Mouse (Mus musculus) CH12.LX (cell line): ENCODE data around the gene Ankub1. TPM values are rescaled to one million over a fixed set of nuclear protein-coding genes. Genes with fewer than 3 reads are reported as not detected.

Experiments used
- DNase-seq: peaks from one replicate; pipeline ENCODE4 v3.0.0-alpha.2; 2013; ENCODE audit errors: extremely low read depth
- H3K27ac ChIP-seq: 2 replicates; pipeline ENCODE4 v1.5.1; 2012; ENCODE audit warnings: low read depth, mild to moderate bottlenecking, control low read depth, moderate library complexity; ENCODE audit not compliant: insufficient read depth
- H3K27me3 ChIP-seq: replicated peaks from 2 replicates; pipeline ENCODE3; 2012; ENCODE audit warnings: inconsistent platforms
- H3K36me3 ChIP-seq, 2 experiments: replicated peaks in 1 of 2; 2 replicates each; pipeline versions ENCODE3 to v1.6.1; 2012; ENCODE audit warnings: inconsistent platforms in 1 of 2, low read length in 1 of 2, mild to moderate bottlenecking in 1 of 2, mixed read lengths in 1 of 2, moderate library complexity in 1 of 2; ENCODE audit not compliant: control insufficient read depth in 1 of 2, insufficient read depth in 1 of 2
- H3K4me1 ChIP-seq, 2 experiments: 2 replicates each; pipeline ENCODE4 v1.6.1; 2012; ENCODE audit warnings: inconsistent platforms in 1 of 2, moderate library complexity in 1 of 2; ENCODE audit not compliant: insufficient read depth in 2 of 2, control insufficient read depth in 1 of 2
- H3K4me2 ChIP-seq: 2 replicates; pipeline ENCODE4 v1.6.1; 2012; ENCODE audit warnings: low read depth, mild to moderate bottlenecking, control low read depth; ENCODE audit not compliant: poor library complexity, insufficient read depth, severe bottlenecking
- H3K4me3 ChIP-seq, 3 experiments: fragments of 150-350 bp in 1 of 3; sonication (generic) in 1 of 3; replicated peaks in 1 of 3; 2 replicates each; pipeline versions ENCODE3 to v1.5.1; 2011 to 2012; ENCODE audit warnings: low read depth in 2 of 3, low read length in 2 of 3, mild to moderate bottlenecking in 2 of 3, moderate library complexity in 2 of 3, control low read depth in 1 of 3, improper control_type of control experiment in 1 of 3, inconsistent platforms in 1 of 3, mixed read lengths in 1 of 3; ENCODE audit not compliant: poor library complexity in 1 of 3
- H3K79me2 ChIP-seq: replicated peaks from 2 replicates; pipeline ENCODE4 v1.6.1; 2012; ENCODE audit warnings: mild to moderate bottlenecking, moderate library complexity; ENCODE audit not compliant: control insufficient read depth, poor library complexity, insufficient read depth, severe bottlenecking; ENCODE audit errors: extremely low read depth
- H3K9ac ChIP-seq: 2 replicates; pipeline ENCODE4 v1.6.1; 2012; ENCODE audit warnings: low read depth, mild to moderate bottlenecking, control low read depth, moderate library complexity; ENCODE audit not compliant: insufficient read depth
- H3K9me3 ChIP-seq: replicated peaks from 2 replicates; pipeline ENCODE3; 2012; ENCODE audit warnings: low read length, inconsistent platforms, mixed read lengths
- BHLHE40 ChIP-seq: IDR thresholded peaks from 2 replicates; pipeline ENCODE4 v1.6.1; 2011; ENCODE audit warnings: mild to moderate bottlenecking, low read depth, low read length, improper control_type of control experiment
- CHD1 ChIP-seq: IDR thresholded peaks from 2 replicates; pipeline ENCODE4 v1.6.1; 2012; ENCODE audit warnings: low read depth, low read length, improper control_type of control experiment, inconsistent platforms
- ELF1 ChIP-seq: IDR thresholded peaks from 2 replicates; pipeline ENCODE4 v1.6.1; 2014; ENCODE audit warnings: low read depth, mild to moderate bottlenecking, inconsistent platforms, low read length, improper control_type of control experiment
- ETS1 ChIP-seq: conservative IDR thresholded peaks from 2 replicates; pipeline ENCODE4 v1.6.1; 2012; ENCODE audit warnings: low read depth, mild to moderate bottlenecking, inconsistent platforms, low read length, improper control_type of control experiment, moderate library complexity
- GABPA ChIP-seq: IDR thresholded peaks from 2 replicates; pipeline ENCODE4 v1.6.1; 2012; ENCODE audit warnings: low read depth, low read length, improper control_type of control experiment, inconsistent platforms; ENCODE audit not compliant: insufficient replicate concordance
- HCFC1 ChIP-seq: IDR thresholded peaks from 2 replicates; pipeline ENCODE4 v1.6.1; 2012; ENCODE audit warnings: low read depth, mild to moderate bottlenecking, inconsistent platforms, low read length, improper control_type of control experiment
- IRF4 ChIP-seq: IDR thresholded peaks from 2 replicates; pipeline ENCODE4 v1.6.1; 2014; ENCODE audit warnings: low read depth, mild to moderate bottlenecking, inconsistent platforms, low read length, improper control_type of control experiment
- JUN ChIP-seq: IDR thresholded peaks from 2 replicates; pipeline ENCODE4 v1.6.1; 2011; ENCODE audit warnings: low read depth, mild to moderate bottlenecking, low read length, improper control_type of control experiment, moderate library complexity; ENCODE audit not compliant: insufficient read depth
- JUND ChIP-seq: conservative IDR thresholded peaks from 2 replicates; pipeline ENCODE4 v1.6.1; 2011; ENCODE audit warnings: low read depth, low read length, improper control_type of control experiment
- KAT2A ChIP-seq: IDR thresholded peaks from 2 replicates; pipeline ENCODE4 v1.6.1; 2012; ENCODE audit warnings: low read length, improper control_type of control experiment, inconsistent platforms; ENCODE audit not compliant: insufficient replicate concordance
- MAFK ChIP-seq: IDR thresholded peaks from 2 replicates; pipeline ENCODE4 v1.6.1; 2011; ENCODE audit warnings: low read length, improper control_type of control experiment; ENCODE audit not compliant: insufficient replicate concordance
- MEF2A ChIP-seq: IDR thresholded peaks from 2 replicates; pipeline ENCODE4 v1.6.1; 2014; ENCODE audit warnings: low read depth, mild to moderate bottlenecking, inconsistent platforms, low read length, improper control_type of control experiment, borderline replicate concordance
- MYC ChIP-seq: IDR thresholded peaks from 2 replicates; pipeline ENCODE4 v1.6.1; 2011; ENCODE audit warnings: low read depth, mild to moderate bottlenecking, improper control_type of control experiment, low read length
- NELFE ChIP-seq: IDR thresholded peaks from 2 replicates; pipeline ENCODE4 v1.6.1; 2011; ENCODE audit warnings: low read depth, low read length, improper control_type of control experiment
- NRF1 ChIP-seq: IDR thresholded peaks from 2 replicates; pipeline ENCODE4 v1.6.1; 2014; ENCODE audit warnings: low read depth, mild to moderate bottlenecking, inconsistent platforms, low read length, improper control_type of control experiment, moderate library complexity
- PAX5 ChIP-seq: IDR thresholded peaks from 2 replicates; pipeline ENCODE4 v1.6.1; 2012; ENCODE audit warnings: low read length, inconsistent platforms, mixed read lengths
- POLR2AphosphoS2 ChIP-seq: IDR thresholded peaks from 2 replicates; pipeline ENCODE4 v1.6.1; 2011; ENCODE audit warnings: low read depth, low read length, improper control_type of control experiment
- RAD21 ChIP-seq: IDR thresholded peaks from 2 replicates; pipeline ENCODE4 v1.6.1; 2011; ENCODE audit warnings: low read depth, mild to moderate bottlenecking, low read length, improper control_type of control experiment, moderate library complexity
- SMC3 ChIP-seq: IDR thresholded peaks from 2 replicates; pipeline ENCODE4 v1.6.1; 2011; ENCODE audit warnings: low read depth, low read length, improper control_type of control experiment
- TBP ChIP-seq: conservative IDR thresholded peaks from 2 replicates; pipeline ENCODE4 v1.6.1; 2011; ENCODE audit warnings: low read depth, low read length, improper control_type of control experiment
- TCF12 ChIP-seq: IDR thresholded peaks from 2 replicates; pipeline ENCODE4 v1.6.1; 2014; ENCODE audit warnings: low read depth, mild to moderate bottlenecking, inconsistent platforms, low read length, improper control_type of control experiment
- UBTF ChIP-seq: IDR thresholded peaks from 2 replicates; pipeline ENCODE4 v1.6.1; 2012; ENCODE audit warnings: low read depth, mild to moderate bottlenecking, inconsistent platforms, low read length, improper control_type of control experiment, moderate library complexity
- USF1 ChIP-seq: IDR thresholded peaks from 2 replicates; pipeline ENCODE4 v1.6.1; 2014; ENCODE audit warnings: low read depth, mild to moderate bottlenecking, inconsistent platforms, low read length, improper control_type of control experiment
- USF2 ChIP-seq: conservative IDR thresholded peaks from 2 replicates; pipeline ENCODE4 v1.6.1; 2011; ENCODE audit warnings: low read depth, low read length, improper control_type of control experiment
- ZC3H11A ChIP-seq: IDR thresholded peaks from 2 replicates; pipeline ENCODE4 v1.6.1; 2012; ENCODE audit warnings: low read depth, mild to moderate bottlenecking, inconsistent platforms, low read length, improper control_type of control experiment
- ZKSCAN1 ChIP-seq: IDR thresholded peaks from 2 replicates; pipeline ENCODE4 v1.6.1; 2012; ENCODE audit warnings: low read depth, inconsistent platforms, low read length, improper control_type of control experiment, borderline replicate concordance
- ZMIZ1 ChIP-seq: IDR thresholded peaks from 2 replicates; pipeline ENCODE4 v1.6.1; 2012; ENCODE audit warnings: low read depth, mild to moderate bottlenecking, inconsistent platforms, low read length, improper control_type of control experiment
- ZNF384 ChIP-seq: IDR thresholded peaks from 2 replicates; pipeline ENCODE4 v1.6.1; 2012; ENCODE audit warnings: low read depth, low read length, improper control_type of control experiment, inconsistent platforms
- dilution Hi-C: fragments of 300-500 bp; cut with MboI; formaldehyde crosslinking; loops from 2 replicates; pipeline ENCODE4 v1.14.3; 2020; ENCODE audit warnings: low sequenced_read_pairs; ENCODE audit not compliant: extremely low pct_unique_long_range_greater_than_20kb, extremely low pct_ligation_motif_present
- in situ Hi-C: fragments of 300-500 bp; cut with MboI; formaldehyde crosslinking; loops from 3 replicates; pipeline ENCODE4 v1.14.3; 2019; ENCODE audit warnings: low sequenced_read_pairs, low pct_ligation_motif_present, low pct_unique_long_range_greater_than_20kb, mixed read lengths
- polyA plus RNA-seq: library from polyadenylated mRNA; unstranded; fragments of >175 nt; gene quantifications from 2 replicates; pipeline ENCODE4 v1.2.1, GENCODE M21; 2012; ENCODE audit warnings: low read depth; ENCODE audit not compliant: insufficient read length
- total RNA-seq, 2 experiments: library from RNA; depleted of rRNA; stranded (reverse); fragments of 300-350 nt in 1 of 2; fragments of >200 nt in 1 of 2; gene quantifications; 2 replicates each; pipeline ENCODE4 v1.2.3; 2012 to 2014

The Ankub1 gene
- total and polyA plus RNA-seq, 3 experiments: 0.14 TPM; not detected in 2

DNA sequence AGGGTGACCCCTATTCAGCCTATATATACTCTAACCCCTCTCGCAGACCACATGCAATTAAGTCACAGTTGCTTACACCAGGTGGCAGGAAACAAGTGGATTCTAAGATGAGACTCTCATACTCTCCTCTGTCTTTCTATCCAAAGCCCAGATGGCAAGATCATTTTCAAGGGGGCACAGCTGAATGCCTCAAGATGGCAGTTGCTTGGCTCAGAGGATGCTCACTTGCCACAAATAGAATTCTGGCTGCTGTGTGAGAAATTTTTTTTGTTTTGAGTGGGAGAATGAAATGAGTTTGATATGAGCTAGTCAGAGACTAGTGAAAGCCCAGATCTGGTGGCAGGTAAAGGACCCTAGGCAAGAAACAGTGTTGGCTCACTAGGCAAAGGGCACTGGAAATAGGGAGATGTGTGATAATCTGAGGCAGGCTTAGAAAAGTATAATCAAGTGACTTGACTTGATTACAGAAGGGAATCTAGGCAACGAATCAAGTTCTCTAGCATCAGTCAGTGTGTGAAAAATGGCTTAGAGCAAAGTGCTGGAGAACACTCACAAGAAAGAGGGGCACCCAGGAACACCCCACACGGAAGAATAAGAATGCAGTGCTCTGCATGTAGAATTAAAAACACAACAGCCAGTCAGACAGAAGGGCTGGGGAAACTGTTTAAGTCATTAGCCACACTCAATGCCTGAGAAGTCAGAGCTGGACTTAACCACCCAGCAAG is 57.7 kb downstream of the Ankub1 start:
- Histone ChIP-seq H3K27me3 (no peaks in the 10 kb centered on the region), H3K4me1 (no peaks in the 10 kb centered on the region; a peak in 1 of 4 replicates), H3K79me2 (no peaks in the 10 kb centered on the region), H3K4me2 (no peak overlapping the region), H3K9ac (no peak overlapping the region), H3K27ac (no peak overlapping the region), H3K4me3 (no peak overlapping the region), H3K36me3 (peaks cover 0 to 6% of the 10 kb centered on the region in 2 experiments), H3K9me3 (no peaks in the 10 kb centered on the region)
- dilution Hi-C loops: no loop called here
- no peak for DNase-seq
- in situ Hi-C loops: no loop called here
- TF ChIP-seq ELF1: no peak
- TF ChIP-seq IRF4: no peak
- no peak for TF ChIP-seq KAT2A
- no peak for TF ChIP-seq TBP
- no peak for TF ChIP-seq NELFE
- no peak for TF ChIP-seq ETS1
- no peak for TF ChIP-seq JUN
- TF ChIP-seq GABPA: no peak
- no peak for TF ChIP-seq UBTF
- no peak for TF ChIP-seq HCFC1
- TF ChIP-seq PAX5: no peak
- TF ChIP-seq MYC: no peak
- TF ChIP-seq CHD1: no peak
- no peak for TF ChIP-seq USF2
- TF ChIP-seq TCF12: no peak
- TF ChIP-seq ZKSCAN1: no peak
- TF ChIP-seq BHLHE40: no peak
- no peak for TF ChIP-seq POLR2AphosphoS2
- TF ChIP-seq ZNF384: no peak

GRCm38 (mm10) chr3:57626954-57627513 is 65.6 kb downstream of the Ankub1 start:
- in situ Hi-C loops (loop anchor here (5.0 kb wide), 1 partner anchor 165 kb away; no protein-coding TSS in a partner anchor), dilution Hi-C loops (no loop called here)
- no peak for DNase-seq
- Histone ChIP-seq H3K4me3 (peak overlapping the region in 1 of 3 experiments; percentile 29), H3K4me1 (peaks cover 0 to 2% of the 10 kb centered on the region in 2 experiments; a peak in 2 of 4 replicates)
- TF ChIP-seq JUND (no peak), CHD1 (no peak), ELF1 (no peak), ZC3H11A (no peak), NRF1 (no peak), SMC3 (no peak), JUN (no peak), ZMIZ1 (no peak), USF1 (no peak), HCFC1 (no peak), MAFK (no peak), UBTF (no peak), RAD21 (no peak), MYC (no peak), PAX5 (no peak), MEF2A (no peak)
- TF ChIP-seq, all 38 proteins: peak for 0
- Histone ChIP-seq H3K79me2 (no peaks in the 10 kb centered on the region), H3K27me3 (no peaks in the 10 kb centered on the region), H3K4me2 (peak overlapping the region; percentile 75), H3K27ac (no peak overlapping the region), H3K9me3 (no peaks in the 10 kb centered on the region), H3K9ac (no peak overlapping the region), H3K36me3 (no peaks in the 10 kb centered on the region)
